Mouse (Mus musculus) forebrain, embryonic 14.5 days (tissue): ENCODE measurements around the gene Ncbp1. TPM values are rescaled to one million over a fixed set of nuclear protein-coding genes. Genes with fewer than 3 reads are reported as not detected.
A peak's percentile ranks its signal among the peaks of the same experiment; 100 is the strongest.

Source experiments
- ATAC-seq: fragments of 200-750 bp; cut with Nextera tagmentation; 2 replicates; pipeline ENCODE4 v1.8.0; 2017; ENCODE audit warnings: mild to moderate bottlenecking, moderate library complexity
- DNase-seq: peaks from one replicate; pipeline ENCODE4 v3.0.0-alpha.2; 2015; ENCODE audit warnings: low spot score
- H3K27ac ChIP-seq: fragments of 300-500 bp; sonication (generic); 2 replicates; pipeline ENCODE4 v1.5.1; 2014; ENCODE audit warnings: low read depth, mild to moderate bottlenecking, control low read depth, low read length, moderate library complexity
- H3K27me3 ChIP-seq: fragments of 300-500 bp; sonication (generic); replicated peaks from 2 replicates; pipeline ENCODE4 v1.6.1; 2014; ENCODE audit warnings: low read length, control low read depth, mixed read lengths; ENCODE audit not compliant: control insufficient read depth, insufficient read depth
- H3K36me3 ChIP-seq: fragments of 300-500 bp; sonication (generic); 2 replicates; pipeline ENCODE4 v1.6.1; 2014; ENCODE audit warnings: low read length, control low read depth; ENCODE audit not compliant: control insufficient read depth, insufficient read depth
- H3K4me1 ChIP-seq: fragments of 300-500 bp; sonication (generic); 2 replicates; pipeline ENCODE4 v1.6.1; 2014; ENCODE audit warnings: antibody characterized with exemption, low read length, control low read depth; ENCODE audit not compliant: control insufficient read depth, insufficient read depth
- H3K4me2 ChIP-seq: fragments of 300-500 bp; sonication (generic); 2 replicates; pipeline ENCODE4 v1.6.1; 2014; ENCODE audit warnings: mild to moderate bottlenecking, control low read depth, low read length
- H3K4me3 ChIP-seq: fragments of 300-500 bp; sonication (generic); 2 replicates; pipeline ENCODE4 v1.5.1; 2014; ENCODE audit warnings: low read depth, low read length, control low read depth
- H3K9ac ChIP-seq: fragments of 300-500 bp; sonication (generic); 2 replicates; pipeline ENCODE4 v1.6.1; 2014; ENCODE audit warnings: mild to moderate bottlenecking, low read length, control low read depth, moderate library complexity
- H3K9me3 ChIP-seq: fragments of 300-500 bp; sonication (generic); replicated peaks from 2 replicates; pipeline ENCODE4 v1.6.1; 2016; ENCODE audit warnings: low read length, control low read depth, mixed read lengths; ENCODE audit not compliant: control insufficient read depth
- WGBS: fragments of 180-500 bp; shearing (Covaris S2); extraction: QIAGEN DNeasy Blood & Tissue Kit; methylation state at CpG from one replicate; pipeline ENCODE4 v1.1.7; 2014; 5-methylcytosine and 5-hydroxymethylcytosine counted together
- polyA plus RNA-seq: library from polyadenylated mRNA; unstranded; fragments of >200 nt; fragmentation: Nextera tagmentation; extraction: Ambion mirVana; gene quantifications from 2 replicates; pipeline ENCODE4 v1.2.1, GENCODE M21; 2014

Ncbp1 gene
- 114 and 118 TPM in 2 replicates for polyA plus RNA-seq

- no peaks in the 10 kb centered on the region for H3K27me3 ChIP-seq
- H3K4me1 ChIP-seq: peaks cover 20% of the 10 kb centered on the region
- H3K9me3 ChIP-seq: no peaks in the 10 kb centered on the region
- H3K36me3 ChIP-seq: peaks cover 18% of the 10 kb centered on the region
- ATAC-seq: peak; percentile 91
- peak within 1 kb of the TSS; percentile 93 for H3K9ac ChIP-seq
- under 1% methylated on average over 90 of the region's 90 CpGs for WGBS
- H3K27ac ChIP-seq: peak within 1 kb of the TSS; percentile 97
- DNase-seq: peak; percentile 96
- H3K4me2 ChIP-seq: peak within 1 kb of the TSS; percentile 78
- peak within 1 kb of the TSS; percentile 90 for H3K4me3 ChIP-seq
These were observed at the start of gene Ncbp1, which contains the start of gene Tstd2 for GRCm38 (mm10) chr4:46138287-46139222. TSS of gene Ncbp1 (plus strand) at chr4:46138613. TSS of gene Tstd2 (minus strand) at chr4:46138694.

GRCm38 (mm10) chr4:46089524-46090125, 48.8 kb upstream of the Ncbp1 start:
- no peak overlapping the region for H3K4me3 ChIP-seq
- ATAC-seq: no peak
- WGBS: 75% methylated on average over 14 of the region's 14 CpGs
- no peaks in the 10 kb centered on the region for H3K36me3 ChIP-seq
- H3K4me2 ChIP-seq: no peak overlapping the region
- no peak for DNase-seq
- H3K9ac ChIP-seq: no peak overlapping the region
- no peaks in the 10 kb centered on the region for H3K4me1 ChIP-seq
- no peaks in the 10 kb centered on the region for H3K9me3 ChIP-seq
- H3K27me3 ChIP-seq: no peaks in the 10 kb centered on the region
- H3K27ac ChIP-seq: no peak overlapping the region

GRCm38 (mm10) chr4:46092429-46093076, 45.9 kb upstream of the Ncbp1 start:
- 87% methylated on average over 5 of the region's 5 CpGs for whole genome bisulfite sequencing
- H3K36me3 ChIP-seq: no peaks in the 10 kb centered on the region
- ATAC-seq (no peak), DNase-seq (no peak)
- H3K27ac ChIP-seq: no peak overlapping the region
- H3K9ac ChIP-seq: no peak overlapping the region
- no peak overlapping the region for H3K4me2 ChIP-seq
- no peaks in the 10 kb centered on the region for H3K27me3 ChIP-seq
- H3K4me3 ChIP-seq: no peak overlapping the region
- no peaks in the 10 kb centered on the region for H3K9me3 ChIP-seq
- no peaks in the 10 kb centered on the region; the same call in 1 of the 2 replicates for H3K4me1 ChIP-seq

- Histone ChIP-seq H3K4me3 (no peak overlapping the region), H3K9me3 (no peaks in the 10 kb centered on the region), H3K36me3 (no peaks in the 10 kb centered on the region), H3K9ac (no peak overlapping the region), H3K4me1 (no peaks in the 10 kb centered on the region; the same call in 1 of the 2 replicates), H3K4me2 (no peak overlapping the region), H3K27me3 (no peaks in the 10 kb centered on the region), H3K27ac (no peak overlapping the region)
- DNase-seq (peak; percentile 57), ATAC-seq (peak; percentile 72; the same call in 1 of the 2 replicates)
- WGBS: 41% methylated on average over 15 of the region's 15 CpGs
These were observed 43.2 kb upstream of the Ncbp1 start for GRCm38 (mm10) chr4:46094916-46095825.

GRCm38 (mm10) chr4:46095826-46096159, 42.6 kb upstream of the Ncbp1 start:
- DNase-seq: no peak
- ATAC-seq: no peak

GRCm38 (mm10) chr4:46096546-46096945, 41.9 kb upstream of the Ncbp1 start:
- H3K4me2 ChIP-seq: no peak overlapping the region
- WGBS: 92% methylated on average over 7 of the region's 7 CpGs
- no peak overlapping the region for H3K27ac ChIP-seq
- H3K4me1 ChIP-seq: no peaks in the 10 kb centered on the region; the same call in 1 of the 2 replicates
- no peak overlapping the region for H3K4me3 ChIP-seq
- no peaks in the 10 kb centered on the region for H3K36me3 ChIP-seq
- no peaks in the 10 kb centered on the region for H3K9me3 ChIP-seq
- ATAC-seq (no peak), DNase-seq (no peak)
- no peaks in the 10 kb centered on the region for H3K27me3 ChIP-seq
- no peak overlapping the region for H3K9ac ChIP-seq

More at GRCm38 (mm10) chr4:46095826-46096159, 42.6 kb upstream of the Ncbp1 start:
- Histone ChIP-seq H3K4me3 (no peak overlapping the region), H3K27ac (no peak overlapping the region), H3K27me3 (no peaks in the 10 kb centered on the region), H3K9me3 (no peaks in the 10 kb centered on the region), H3K9ac (no peak overlapping the region), H3K36me3 (no peaks in the 10 kb centered on the region), H3K4me1 (no peaks in the 10 kb centered on the region; the same call in 1 of the 2 replicates), H3K4me2 (no peak overlapping the region)
- WGBS: 88% methylated on average over 3 of the region's 3 CpGs

- 95% methylated on average over 2 of the region's 2 CpGs for WGBS
These were observed 40.8 kb upstream of the Ncbp1 start for GRCm38 (mm10) chr4:46097591-46097990.

GRCm38 (mm10) chr4:46099132-46099531, 39.3 kb upstream of the Ncbp1 start:
- H3K9ac ChIP-seq: no peak overlapping the region
- no peak overlapping the region for H3K4me2 ChIP-seq
- no peak overlapping the region for H3K4me3 ChIP-seq
- H3K4me1 ChIP-seq: no peaks in the 10 kb centered on the region; the same call in 1 of the 2 replicates
- no peaks in the 10 kb centered on the region for H3K9me3 ChIP-seq
- DNase-seq (no peak), ATAC-seq (no peak)
- no peak overlapping the region for H3K27ac ChIP-seq
- H3K36me3 ChIP-seq: no peaks in the 10 kb centered on the region
- 84% methylated on average over 9 of the region's 9 CpGs for WGBS
- no peaks in the 10 kb centered on the region for H3K27me3 ChIP-seq

More at GRCm38 (mm10) chr4:46097591-46097990, 40.8 kb upstream of the Ncbp1 start:
- Histone ChIP-seq H3K27me3 (no peaks in the 10 kb centered on the region), H3K9me3 (no peaks in the 10 kb centered on the region), H3K4me3 (no peak overlapping the region), H3K36me3 (no peaks in the 10 kb centered on the region), H3K4me1 (no peaks in the 10 kb centered on the region; the same call in 1 of the 2 replicates), H3K27ac (no peak overlapping the region), H3K4me2 (no peak overlapping the region), H3K9ac (no peak overlapping the region)
- no peak for DNase-seq
- no peak for ATAC-seq
